Mouse (Mus musculus) CH12.LX (cell line): ENCODE measurements around the gene Ubash3a. TPM values are rescaled to one million over a fixed set of nuclear protein-coding genes. Genes with fewer than 3 reads are reported as not detected.

Experiments
- DNase-seq: peaks from one replicate; pipeline ENCODE4 v3.0.0-alpha.2; 2013; ENCODE audit errors: extremely low read depth
- H3K27ac ChIP-seq: 2 replicates; pipeline ENCODE4 v1.5.1; 2012; ENCODE audit warnings: low read depth, mild to moderate bottlenecking, control low read depth, moderate library complexity; ENCODE audit not compliant: insufficient read depth
- H3K27me3 ChIP-seq: replicated peaks from 2 replicates; pipeline ENCODE3; 2012; ENCODE audit warnings: inconsistent platforms
- H3K36me3 ChIP-seq, 2 experiments: replicated peaks in 1 of 2; 2 replicates each; pipeline versions ENCODE3 to v1.6.1; 2012; ENCODE audit warnings: inconsistent platforms in 1 of 2, low read length in 1 of 2, mild to moderate bottlenecking in 1 of 2, mixed read lengths in 1 of 2, moderate library complexity in 1 of 2; ENCODE audit not compliant: control insufficient read depth in 1 of 2, insufficient read depth in 1 of 2
- H3K4me1 ChIP-seq, 2 experiments: 2 replicates each; pipeline ENCODE4 v1.6.1; 2012; ENCODE audit warnings: inconsistent platforms in 1 of 2, moderate library complexity in 1 of 2; ENCODE audit not compliant: insufficient read depth in 2 of 2, control insufficient read depth in 1 of 2
- H3K4me2 ChIP-seq: 2 replicates; pipeline ENCODE4 v1.6.1; 2012; ENCODE audit warnings: low read depth, mild to moderate bottlenecking, control low read depth; ENCODE audit not compliant: poor library complexity, insufficient read depth, severe bottlenecking
- H3K4me3 ChIP-seq, 3 experiments: fragments of 150-350 bp in 1 of 3; sonication (generic) in 1 of 3; replicated peaks in 1 of 3; 2 replicates each; pipeline versions ENCODE3 to v1.5.1; 2011 to 2012; ENCODE audit warnings: low read depth in 2 of 3, low read length in 2 of 3, mild to moderate bottlenecking in 2 of 3, moderate library complexity in 2 of 3, control low read depth in 1 of 3, improper control_type of control experiment in 1 of 3, inconsistent platforms in 1 of 3, mixed read lengths in 1 of 3; ENCODE audit not compliant: poor library complexity in 1 of 3
- H3K79me2 ChIP-seq: replicated peaks from 2 replicates; pipeline ENCODE4 v1.6.1; 2012; ENCODE audit warnings: mild to moderate bottlenecking, moderate library complexity; ENCODE audit not compliant: control insufficient read depth, poor library complexity, insufficient read depth, severe bottlenecking; ENCODE audit errors: extremely low read depth
- H3K9ac ChIP-seq: 2 replicates; pipeline ENCODE4 v1.6.1; 2012; ENCODE audit warnings: low read depth, mild to moderate bottlenecking, control low read depth, moderate library complexity; ENCODE audit not compliant: insufficient read depth
- H3K9me3 ChIP-seq: replicated peaks from 2 replicates; pipeline ENCODE3; 2012; ENCODE audit warnings: low read length, inconsistent platforms, mixed read lengths
- BHLHE40 ChIP-seq: IDR thresholded peaks from 2 replicates; pipeline ENCODE4 v1.6.1; 2011; ENCODE audit warnings: mild to moderate bottlenecking, low read depth, low read length, improper control_type of control experiment
- CHD1 ChIP-seq: IDR thresholded peaks from 2 replicates; pipeline ENCODE4 v1.6.1; 2012; ENCODE audit warnings: low read depth, low read length, improper control_type of control experiment, inconsistent platforms
- CTCF ChIP-seq, 2 experiments: IDR thresholded peaks in 1 of 2; conservative IDR thresholded peaks in 1 of 2; 2 replicates each; pipeline ENCODE4 v1.5.1; 2011 to 2012; ENCODE audit warnings: low read depth in 2 of 2, low read length in 2 of 2, improper control_type of control experiment in 1 of 2, inconsistent platforms in 1 of 2, mild to moderate bottlenecking in 1 of 2, moderate library complexity in 1 of 2
- E2F4 ChIP-seq: IDR thresholded peaks from 2 replicates; pipeline ENCODE4 v1.6.1; 2011; ENCODE audit warnings: low read depth, low read length, improper control_type of control experiment; ENCODE audit not compliant: insufficient replicate concordance
- EP300 ChIP-seq: IDR thresholded peaks from 2 replicates; pipeline ENCODE4 v1.6.1; 2011; ENCODE audit warnings: low read length, improper control_type of control experiment
- ETS1 ChIP-seq: conservative IDR thresholded peaks from 2 replicates; pipeline ENCODE4 v1.6.1; 2012; ENCODE audit warnings: low read depth, mild to moderate bottlenecking, inconsistent platforms, low read length, improper control_type of control experiment, moderate library complexity
- GABPA ChIP-seq: IDR thresholded peaks from 2 replicates; pipeline ENCODE4 v1.6.1; 2012; ENCODE audit warnings: low read depth, low read length, improper control_type of control experiment, inconsistent platforms; ENCODE audit not compliant: insufficient replicate concordance
- HCFC1 ChIP-seq: IDR thresholded peaks from 2 replicates; pipeline ENCODE4 v1.6.1; 2012; ENCODE audit warnings: low read depth, mild to moderate bottlenecking, inconsistent platforms, low read length, improper control_type of control experiment
- IRF4 ChIP-seq: IDR thresholded peaks from 2 replicates; pipeline ENCODE4 v1.6.1; 2014; ENCODE audit warnings: low read depth, mild to moderate bottlenecking, inconsistent platforms, low read length, improper control_type of control experiment
- JUND ChIP-seq: conservative IDR thresholded peaks from 2 replicates; pipeline ENCODE4 v1.6.1; 2011; ENCODE audit warnings: low read depth, low read length, improper control_type of control experiment
- MEF2A ChIP-seq: IDR thresholded peaks from 2 replicates; pipeline ENCODE4 v1.6.1; 2014; ENCODE audit warnings: low read depth, mild to moderate bottlenecking, inconsistent platforms, low read length, improper control_type of control experiment, borderline replicate concordance
- NELFE ChIP-seq: IDR thresholded peaks from 2 replicates; pipeline ENCODE4 v1.6.1; 2011; ENCODE audit warnings: low read depth, low read length, improper control_type of control experiment
- PAX5 ChIP-seq: IDR thresholded peaks from 2 replicates; pipeline ENCODE4 v1.6.1; 2012; ENCODE audit warnings: low read length, inconsistent platforms, mixed read lengths
- RAD21 ChIP-seq: IDR thresholded peaks from 2 replicates; pipeline ENCODE4 v1.6.1; 2011; ENCODE audit warnings: low read depth, mild to moderate bottlenecking, low read length, improper control_type of control experiment, moderate library complexity
- SMC3 ChIP-seq: IDR thresholded peaks from 2 replicates; pipeline ENCODE4 v1.6.1; 2011; ENCODE audit warnings: low read depth, low read length, improper control_type of control experiment
- TBP ChIP-seq: conservative IDR thresholded peaks from 2 replicates; pipeline ENCODE4 v1.6.1; 2011; ENCODE audit warnings: low read depth, low read length, improper control_type of control experiment
- UBTF ChIP-seq: IDR thresholded peaks from 2 replicates; pipeline ENCODE4 v1.6.1; 2012; ENCODE audit warnings: low read depth, mild to moderate bottlenecking, inconsistent platforms, low read length, improper control_type of control experiment, moderate library complexity
- USF1 ChIP-seq: IDR thresholded peaks from 2 replicates; pipeline ENCODE4 v1.6.1; 2014; ENCODE audit warnings: low read depth, mild to moderate bottlenecking, inconsistent platforms, low read length, improper control_type of control experiment
- USF2 ChIP-seq: conservative IDR thresholded peaks from 2 replicates; pipeline ENCODE4 v1.6.1; 2011; ENCODE audit warnings: low read depth, low read length, improper control_type of control experiment
- ZKSCAN1 ChIP-seq: IDR thresholded peaks from 2 replicates; pipeline ENCODE4 v1.6.1; 2012; ENCODE audit warnings: low read depth, inconsistent platforms, low read length, improper control_type of control experiment, borderline replicate concordance
- ZNF384 ChIP-seq: IDR thresholded peaks from 2 replicates; pipeline ENCODE4 v1.6.1; 2012; ENCODE audit warnings: low read depth, low read length, improper control_type of control experiment, inconsistent platforms
- dilution Hi-C: fragments of 300-500 bp; cut with MboI; formaldehyde crosslinking; loops from 2 replicates; pipeline ENCODE4 v1.14.3; 2020; ENCODE audit warnings: low sequenced_read_pairs; ENCODE audit not compliant: extremely low pct_unique_long_range_greater_than_20kb, extremely low pct_ligation_motif_present
- in situ Hi-C: fragments of 300-500 bp; cut with MboI; formaldehyde crosslinking; loops from 3 replicates; pipeline ENCODE4 v1.14.3; 2019; ENCODE audit warnings: low sequenced_read_pairs, low pct_ligation_motif_present, low pct_unique_long_range_greater_than_20kb, mixed read lengths
- polyA plus RNA-seq: library from polyadenylated mRNA; unstranded; fragments of >175 nt; gene quantifications from 2 replicates; pipeline ENCODE4 v1.2.1, GENCODE M21; 2012; ENCODE audit warnings: low read depth; ENCODE audit not compliant: insufficient read length
- total RNA-seq, 2 experiments: library from RNA; depleted of rRNA; stranded (reverse); fragments of 300-350 nt in 1 of 2; fragments of >200 nt in 1 of 2; gene quantifications; 2 replicates each; pipeline ENCODE4 v1.2.3; 2012 to 2014

Ubash3a gene
- total and polyA plus RNA-seq, 3 experiments = 0.08 to 0.17 TPM; not detected in 1

DNA sequence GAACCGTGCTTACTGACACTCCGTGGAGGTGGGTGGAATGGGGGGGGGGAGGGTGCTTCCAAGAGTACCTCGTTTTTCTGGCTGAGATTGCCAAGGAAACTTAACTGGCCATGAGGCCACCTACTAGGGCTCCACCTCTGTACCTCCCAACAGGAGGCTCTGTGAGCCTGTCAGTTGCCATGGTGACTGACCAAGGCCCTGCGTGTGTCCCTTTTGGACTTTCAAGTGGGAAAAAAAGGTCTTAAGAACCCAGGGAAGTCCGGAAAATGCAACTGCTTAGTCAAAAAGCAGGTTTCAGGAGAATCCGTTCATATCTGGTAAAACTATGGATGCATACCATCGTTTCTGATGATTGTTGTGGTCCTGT, 75.0 kb downstream of the Ubash3a start:
- TF ChIP-seq ZKSCAN1 = no peak
- no peak for TF ChIP-seq E2F4
- no peak for TF ChIP-seq ZNF384
- no peak for TF ChIP-seq JUND
- TF ChIP-seq SMC3 = no peak
- TF ChIP-seq TBP = no peak
- no peak for TF ChIP-seq ETS1
- TF ChIP-seq PAX5 = no peak
- TF ChIP-seq UBTF = no peak
- no peak for TF ChIP-seq USF2
- TF ChIP-seq CHD1 = no peak
- no peak for TF ChIP-seq MEF2A
- TF ChIP-seq BHLHE40 = no peak
- TF ChIP-seq USF1 = no peak
- in situ Hi-C loops = no loop called here
- H3K36me3 ChIP-seq = no peaks in the 10 kb centered on the region
- H3K27ac ChIP-seq = no peak overlapping the region
- H3K9me3 ChIP-seq = no peaks in the 10 kb centered on the region
- peaks cover 0 to 14% of the 10 kb centered on the region in 2 experiments; a peak in 2 of 4 replicates for H3K4me1 ChIP-seq
- no peak overlapping the region for H3K4me2 ChIP-seq
- peaks cover 10% of the 10 kb centered on the region for H3K27me3 ChIP-seq
- H3K4me3 ChIP-seq = no peak overlapping the region
- dilution Hi-C loops = no loop called here
- H3K9ac ChIP-seq = no peak overlapping the region
- no peak for DNase-seq
- H3K79me2 ChIP-seq = no peaks in the 10 kb centered on the region

- in situ Hi-C loops (no loop called here), dilution Hi-C loops (no loop called here)
- H3K4me3 ChIP-seq = no peak overlapping the region
- H3K27ac ChIP-seq = no peak overlapping the region
- DNase-seq = peak; percentile 24
- H3K4me1 ChIP-seq = peaks cover 2 to 11% of the 10 kb centered on the region in 2 experiments
- no peaks in the 10 kb centered on the region for H3K79me2 ChIP-seq
- H3K27me3 ChIP-seq = peaks cover 10% of the 10 kb centered on the region
- H3K36me3 ChIP-seq = no peaks in the 10 kb centered on the region
- no peak overlapping the region for H3K9ac ChIP-seq
- no peak for TF ChIP-seq HCFC1
- no peak for TF ChIP-seq NELFE
- TF ChIP-seq RAD21 = no peak
- no peak for TF ChIP-seq CTCF (conservative IDR thresholded peaks at IDR 0.05 in 1 of 2, IDR thresholded peaks at IDR 0.05 in 1 of 2; ENCODE audit: low read depth in 2 of 2, low read length in 2 of 2)
- peak; percentile 70 for TF ChIP-seq EP300
- peak; percentile 80 for TF ChIP-seq IRF4
- peak; percentile 17; the same call in 1 of the 2 replicates for TF ChIP-seq BHLHE40
- no peak for TF ChIP-seq GABPA
- H3K9me3 ChIP-seq = no peaks in the 10 kb centered on the region
- no peak overlapping the region for H3K4me2 ChIP-seq
Measured at GRCm38 (mm10) chr17:31285867-31286266, 78.2 kb downstream of the Ubash3a start.
